Mouse (Mus musculus) spleen, postnatal 4 days (tissue): Measurements from ENCODE around the gene 2010315B03Rik.

ENCODE experiments used
- DNase-seq, 2 experiments: peaks; one replicate each; pipeline ENCODE4 v3.0.0; 2022; ENCODE audit warnings: low spot score in 2 of 2

The 2010315B03Rik gene

GRCm38 (mm10) chr9:124312171-124313142 is at the start of gene 2010315B03Rik:
Gene 2010315B03Rik, minus strand, starts transcription at chr9:124312696.
- peak; percentile 77 to 85 for DNase-seq

GRCm38 (mm10) chr9:124311502-124311901 is 994 bp downstream of the 2010315B03Rik start:
- DNase-seq, result peak in 1 of 2 experiments; percentile 60

DNA sequence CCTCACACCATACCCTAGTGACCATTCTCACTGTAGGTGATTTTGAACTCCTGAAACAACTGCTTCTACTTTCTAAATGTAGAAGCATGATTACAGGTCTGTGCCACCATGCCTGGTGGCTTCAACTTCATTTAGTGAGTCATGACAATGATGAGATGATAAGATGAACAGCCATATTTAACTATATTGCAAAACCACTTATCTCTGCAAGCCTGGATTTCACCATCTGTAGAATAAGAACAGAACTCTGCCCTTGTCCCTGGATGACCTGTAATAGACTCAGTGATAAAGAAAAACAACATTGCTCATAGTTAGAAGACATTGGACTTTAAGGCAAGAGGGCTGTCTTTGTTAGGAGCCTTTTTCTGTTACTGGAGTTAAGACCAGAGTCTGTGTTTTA is 24.2 kb downstream of the 2010315B03Rik start:
- DNase-seq, result no peak

GRCm38 (mm10) chr9:124281912-124282686 is 30.4 kb downstream of the 2010315B03Rik start:
- peak; percentile 72 to 84 for DNase-seq

DNA sequence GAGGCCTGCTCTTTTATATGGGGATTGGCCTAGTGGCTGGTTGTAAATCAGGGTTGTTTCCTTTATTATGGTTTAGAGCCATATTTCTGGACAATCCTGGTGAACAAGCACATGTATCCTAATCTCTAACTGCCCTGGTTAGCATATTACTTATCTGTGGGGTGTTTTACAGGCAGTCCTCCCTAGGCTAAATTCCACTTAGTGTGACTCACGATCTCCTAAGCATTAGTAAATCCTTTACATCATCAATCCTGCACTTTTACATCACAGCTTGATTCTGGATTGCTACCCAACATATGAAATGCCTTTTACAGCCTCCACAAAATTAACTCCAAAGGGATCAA is 31.1 kb downstream of the 2010315B03Rik start:
- no peak for DNase-seq

- DNase-seq, result no peak
Observed at GRCm38 (mm10) chr9:124280576-124281447, 31.7 kb downstream of the 2010315B03Rik start.

GRCm38 (mm10) chr9:124279300-124279699 is 33.2 kb downstream of the 2010315B03Rik start:
- DNase-seq, result no peak

DNA sequence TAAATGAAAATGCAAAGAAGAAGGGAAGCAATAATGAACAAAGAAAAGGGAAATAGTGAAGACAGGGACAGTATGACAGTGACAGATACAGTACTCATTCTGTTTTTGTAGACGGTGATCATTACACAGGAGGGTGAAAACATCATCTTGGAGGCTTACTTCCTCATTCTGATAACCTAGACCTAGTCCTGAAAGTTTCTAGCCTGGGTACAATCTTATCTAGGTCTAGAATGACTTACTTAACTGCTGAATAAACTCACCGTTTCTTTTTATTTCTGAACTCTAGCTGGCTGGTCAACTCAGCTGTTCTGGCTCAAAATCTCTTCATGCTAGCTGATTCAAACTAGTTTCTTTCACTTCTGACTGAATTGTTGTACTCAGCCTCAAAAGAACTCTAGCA is 37.4 kb downstream of the 2010315B03Rik start:
- no peak for DNase-seq

GRCm38 (mm10) chr9:124273172-124273571 is 39.3 kb downstream of the 2010315B03Rik start:
- no peak for DNase-seq

GRCm38 (mm10) chr9:124267929-124268328 is 44.6 kb downstream of the 2010315B03Rik start:
- DNase-seq, result no peak

GRCm38 (mm10) chr9:124267493-124267892 is 45.0 kb downstream of the 2010315B03Rik start:
- DNase-seq, result no peak

DNA sequence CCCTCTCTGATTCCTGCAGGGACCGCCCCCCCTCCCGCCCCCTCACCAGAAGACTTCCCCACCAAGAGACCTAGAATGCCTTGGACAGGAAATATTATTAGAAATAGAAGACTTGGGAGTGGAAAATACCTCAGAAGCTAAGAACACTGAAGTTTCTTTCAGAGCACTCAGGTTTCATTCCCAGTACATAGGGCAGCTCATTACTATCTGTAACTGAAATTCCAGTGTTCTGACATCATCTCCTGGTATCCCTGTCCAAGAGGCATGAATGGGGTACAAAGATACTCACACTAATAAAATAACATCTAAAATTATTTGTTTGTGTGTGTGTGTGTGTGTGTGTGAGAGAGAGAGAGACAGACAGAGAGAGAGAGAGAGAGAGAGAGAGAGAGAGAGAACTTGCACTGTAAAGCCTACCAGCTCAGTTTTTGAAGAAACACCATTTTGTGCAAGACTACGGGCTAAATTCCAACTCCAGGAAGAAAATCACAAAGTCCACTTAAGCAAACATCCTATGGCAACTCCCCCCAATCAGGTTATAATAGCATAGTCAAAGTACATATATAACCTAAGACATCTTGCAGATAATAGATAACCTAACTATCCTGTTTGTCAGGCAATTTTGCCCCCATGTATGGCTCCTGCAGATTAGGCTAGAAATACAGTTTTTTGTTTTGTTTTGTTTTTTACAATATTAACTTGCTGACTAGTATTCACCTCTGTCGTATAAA is 49.3 kb downstream of the 2010315B03Rik start:
- DNase-seq, result no peak

- no peak for DNase-seq
Observed at GRCm38 (mm10) chr9:124258067-124258556, 54.4 kb downstream of the 2010315B03Rik start.

DNA sequence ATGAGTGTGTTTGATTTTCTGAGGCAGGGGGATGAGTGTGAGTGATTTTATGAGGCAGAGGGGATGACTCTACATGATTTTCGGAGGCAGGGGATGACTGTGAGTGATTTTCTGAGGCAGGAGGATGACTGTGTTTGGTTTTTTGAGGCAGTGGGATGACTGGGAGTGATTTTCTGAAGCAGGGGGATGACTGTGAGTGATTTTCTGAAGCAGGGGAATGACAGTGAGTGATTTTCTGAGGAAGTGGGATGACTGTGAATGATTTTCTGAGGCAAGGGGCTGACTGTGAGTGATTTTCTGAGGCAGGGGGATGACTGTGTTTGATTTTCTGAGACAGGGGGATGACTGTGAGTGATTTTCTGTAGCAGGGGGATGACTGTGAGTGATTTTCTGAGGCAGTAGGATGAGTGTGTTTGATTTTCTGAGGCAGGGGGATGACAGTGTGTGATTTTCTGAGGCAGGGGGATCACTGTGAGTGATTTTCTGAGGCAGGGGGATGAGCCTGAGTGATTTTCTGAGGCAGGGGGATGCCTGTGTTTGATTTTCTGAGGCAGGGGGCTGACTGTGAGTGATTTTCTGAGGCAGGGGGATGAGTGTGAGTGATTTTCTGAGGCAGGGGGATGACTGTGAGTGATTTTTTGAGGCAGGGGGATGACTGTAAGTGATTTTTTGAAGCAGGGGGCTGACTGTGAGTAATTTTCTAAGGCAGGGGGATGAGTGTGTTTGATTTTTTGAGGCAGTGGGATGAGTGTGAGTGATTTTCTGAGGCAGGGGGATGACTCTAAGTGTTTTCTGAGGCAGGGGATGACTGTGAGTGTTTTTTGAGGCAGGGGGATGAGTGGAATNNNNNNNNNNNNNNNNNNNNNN is 55.1 kb downstream of the 2010315B03Rik start:
- DNase-seq, result peak; percentile 58 to 83

- peak; percentile 53 to 83 for DNase-seq
Observed at GRCm38 (mm10) chr9:124256271-124257199, 56.0 kb downstream of the 2010315B03Rik start.

DNA sequence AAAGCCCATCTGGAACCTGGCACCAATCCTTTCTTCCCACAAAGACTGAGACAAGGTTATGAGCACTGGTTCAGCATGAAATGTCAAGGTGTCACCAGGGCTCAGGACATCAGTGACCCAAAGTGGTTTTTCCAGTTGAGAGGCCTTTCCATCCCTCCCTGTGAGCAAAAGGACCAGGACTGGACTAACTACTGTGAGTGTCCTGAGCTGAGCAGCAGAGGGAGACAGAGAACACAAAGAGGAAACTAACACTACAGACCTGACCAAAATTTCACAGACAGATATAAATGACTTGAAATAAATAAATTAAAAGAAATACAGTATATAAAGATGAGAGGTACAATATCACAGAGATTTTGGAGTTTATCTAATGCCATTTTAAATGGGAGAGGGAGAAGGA is 61.1 kb downstream of the 2010315B03Rik start:
- no peak for DNase-seq
